In genomic region chr8:90829825-90830224, GRCm38 (mm10) we compare ENCODE assay signal across 11 mouse cellular contexts. TPM values are rescaled to one million over a fixed set of nuclear protein-coding genes. Genes with fewer than 3 reads are reported as not detected.
DNase-seq lines count a peak whose midpoint lies in the region; ATAC-seq and TF ChIP-seq lines count a peak whose summit lies in the region.
"Had no signal": no experiment of that assay in that cellular context is flagged by ENCODE, and none has a peak within 500 bp of the region (broad histone marks: within the 10 kb centered on the region; RNA-seq: fewer than 3 reads in every experiment).

No protein-coding gene starts in this region.

- DNase-seq in heart, adult 2 months: no peak
- DNase-seq in heart, postnatal 10 days: no peak
- DNase-seq in 3T3-L1 (ENCODE audit: low read depth, low spot score): peak; percentile 25
- DNase-seq in liver, embryonic 14.5 days (ENCODE audit: low read depth in 3 of 3, low spot score in 3 of 3): peak in 2 of 3 experiments; percentile 35 to 39
- DNase-seq in yolk sac, embryonic 10.5 days (ENCODE audit: low spot score): no peak
- DNase-seq in gastrocnemius, postnatal 4 days (ENCODE audit: low spot score in 2 of 2): no peak
- no peak for DNase-seq in heart, postnatal 25 days (ENCODE audit: low spot score)
- DNase-seq: kidney, adult 11 months had no signal

- intact Hi-C loops in heart, adult 2 months (cut with DNase I): loop anchor here (1.0 to 2.0 kb wide), 3 partner anchors 47 to 189 kb away; no protein-coding TSS in a partner anchor
- intact Hi-C loops in heart, postnatal 10 days (cut with DNase I): loop anchor here (2.0 kb wide), 1 partner anchor 47 kb away; no protein-coding TSS in a partner anchor
- intact Hi-C loops in heart, postnatal 25 days (cut with DNase I): loop anchor here (2.0 kb wide), 4 partner anchors 39 to 189 kb away; no protein-coding TSS in a partner anchor

- ATAC-seq in embryonic facial prominence, embryonic 12.5 days (ENCODE audit: insufficient number of reproducible peaks, insufficient read depth, low FRiP score, low TSS enrichment): no peak
- ATAC-seq in liver, embryonic 14.5 days (ENCODE audit: insufficient read depth): peak; percentile 51; the same call in 1 of the 2 replicates

- H3K9me3 ChIP-seq in embryonic facial prominence, embryonic 12.5 days: no peaks in the 10 kb centered on the region
- no peaks in the 10 kb centered on the region for H3K9me3 ChIP-seq in liver, embryonic 14.5 days (ENCODE audit: control insufficient read depth, low read length)

- TF ChIP-seq POLR2A in heart, adult 2 months (IDR thresholded peaks at IDR 0.05; ENCODE audit: insufficient read depth, low read depth, low read length): no peak

- H3K27me3 ChIP-seq in heart, adult 2 months (ENCODE audit: control insufficient read depth, insufficient read depth, low read length): no peaks in the 10 kb centered on the region
- H3K27me3 ChIP-seq in embryonic facial prominence, embryonic 12.5 days: no peaks in the 10 kb centered on the region
- H3K27me3 ChIP-seq in liver, embryonic 14.5 days (ENCODE audit: control insufficient read depth, insufficient read depth, low read length): no peaks in the 10 kb centered on the region

- TF ChIP-seq CTCF in heart, adult 2 months (IDR thresholded peaks at IDR 0.05): no peak
- TF ChIP-seq CTCF in liver, embryonic 14.5 days (IDR thresholded peaks at IDR 0.05; ENCODE audit: low read depth): no peak

- peak overlapping the region; percentile 68 for H3K4me2 ChIP-seq in embryonic facial prominence, embryonic 12.5 days (replicated peaks)
- H3K4me2 ChIP-seq in liver, embryonic 14.5 days (ENCODE audit: low read depth): peak overlapping the region; percentile 58

- peak overlapping the region; percentile 26 for H3K27ac ChIP-seq in heart, adult 2 months
- H3K27ac ChIP-seq in embryonic facial prominence, embryonic 12.5 days: no peak overlapping the region
- no peak overlapping the region for H3K27ac ChIP-seq in liver, embryonic 14.5 days

- H3K4me1 ChIP-seq in heart, adult 2 months (ENCODE audit: control insufficient read depth, insufficient read depth, low read length): peaks cover 18% of the 10 kb centered on the region
- H3K4me1 ChIP-seq in embryonic facial prominence, embryonic 12.5 days: peaks cover 18% of the 10 kb centered on the region
- peaks cover 0 to 10% of the 10 kb centered on the region in 2 experiments; a peak in 2 of 4 replicates for H3K4me1 ChIP-seq in liver, embryonic 14.5 days (replicated peaks; ENCODE audit: control insufficient read depth in 2 of 2, insufficient read depth in 2 of 2, low read length in 1 of 2)

- no peak overlapping the region for H3K9ac ChIP-seq in heart, adult 2 months (ENCODE audit: low read depth, low read length)
- H3K9ac ChIP-seq in embryonic facial prominence, embryonic 12.5 days: no peak overlapping the region
- H3K9ac ChIP-seq in liver, embryonic 14.5 days (replicated peaks): no peak overlapping the region

- H3K4me3 ChIP-seq in heart, adult 2 months: no peak overlapping the region; the same call in 1 of the 2 replicates
- peak overlapping the region; percentile 53 for H3K4me3 ChIP-seq in embryonic facial prominence, embryonic 12.5 days
- H3K4me3 ChIP-seq in liver, embryonic 14.5 days (ENCODE audit: insufficient read depth in 1 of 2, low read depth in 2 of 2, low read length in 2 of 2): no peak overlapping the region

- no peak for TF ChIP-seq EP300 in heart, adult 2 months (IDR thresholded peaks at IDR 0.05; ENCODE audit: insufficient read depth, low read depth, low read length)
- TF ChIP-seq EP300 in liver, embryonic 14.5 days (IDR thresholded peaks at IDR 0.05; ENCODE audit: low read depth): no peak

- 56% methylated on average over 1 of the region's 1 CpGs for WGBS in heart, adult 2 months
- 82% methylated on average over 1 of the region's 1 CpGs for WGBS in embryonic facial prominence, embryonic 12.5 days
- WGBS in liver, embryonic 14.5 days (ENCODE audit: insufficient replicate concordance): 29% methylated on average over 1 of the region's 1 CpGs

- no peaks in the 10 kb centered on the region for H3K36me3 ChIP-seq in heart, adult 2 months (ENCODE audit: control insufficient read depth, insufficient read depth, low read length)
- no peaks in the 10 kb centered on the region for H3K36me3 ChIP-seq in embryonic facial prominence, embryonic 12.5 days
- H3K36me3 ChIP-seq in liver, embryonic 14.5 days (replicated peaks; ENCODE audit: control insufficient read depth, insufficient read depth, low read depth): no peaks in the 10 kb centered on the region

- no peaks in the 10 kb centered on the region for H3K79me2 ChIP-seq in heart, adult 2 months (replicated peaks; ENCODE audit: control insufficient read depth, insufficient read depth, low read length)

RNA-seq across cellular contexts. Expression of gene Chd9, which starts 1.7 kb away (rescaled TPM):
- total RNA-seq in heart, adult 2 months (2021): 10 to 100 TPM; 43.5 to 49.7 TPM
- polyA plus RNA-seq in heart, adult 2 months (2012; rRNA removed): 54.4 and 54.6 TPM in 2 replicates
- total RNA-seq in heart, postnatal 10 days (2021): 10 to 100 TPM; 47.9 to 51.0 TPM
- 65.3 and 67.2 TPM in 2 replicates for polyA plus RNA-seq in embryonic facial prominence, embryonic 12.5 days (2016; fragmentation: Nextera tagmentation; extraction: Ambion mirVana)
- 5.7 and 6.4 TPM in 2 replicates for polyA plus RNA-seq in liver, embryonic 14.5 days (2012; rRNA removed)
- polyA plus RNA-seq in liver, embryonic 14.5 days (2014; fragmentation: Nextera tagmentation; extraction: Ambion mirVana): 12.2 and 13.2 TPM in 2 replicates
- 10 to 100 TPM; 49.8 to 57.6 TPM for total RNA-seq in gastrocnemius, postnatal 4 days (2021)
- 10 to 100 TPM; 52.7 to 53.4 TPM for total RNA-seq in heart, postnatal 25 days (2021)

RNA-seq across cellular contexts. Expression of gene Gm19935, which starts 12.6 kb away (rescaled TPM):
- not detected for total RNA-seq in heart, adult 2 months (2021)
- polyA plus RNA-seq in heart, adult 2 months (2012; rRNA removed): 1.2 TPM in 1 of 2 replicates, not detected in the other
- total RNA-seq in heart, postnatal 10 days (2021): not detected
- polyA plus RNA-seq in embryonic facial prominence, embryonic 12.5 days (2016; fragmentation: Nextera tagmentation; extraction: Ambion mirVana): not detected in 2 replicates
- polyA plus RNA-seq in liver, embryonic 14.5 days (2012; rRNA removed): not detected in 2 replicates
- not detected in 2 replicates for polyA plus RNA-seq in liver, embryonic 14.5 days (2014; fragmentation: Nextera tagmentation; extraction: Ambion mirVana)
- total RNA-seq in gastrocnemius, postnatal 4 days (2021): not detected
- total RNA-seq in heart, postnatal 25 days (2021): not detected
- total RNA-seq: common myeloid progenitor, adult 5-6 weeks had no signal
- polyA plus RNA-seq: neural tube, embryonic 11.5 days had no signal

Comparison
In these comparisons a context has a peak if more than half of its experiments do, and no peak if none do; other contexts are left out.
1. DNase-seq: peak in 3T3-L1 (single experiment) and liver, embryonic 14.5 days (2 of 3); none in heart, adult 2 months (0 of 2), heart, postnatal 10 days (0 of 2), yolk sac, embryonic 10.5 days (single experiment), gastrocnemius, postnatal 4 days (0 of 2) and heart, postnatal 25 days (single experiment).